Mouse (Mus musculus) heart, adult 8-10 months (tissue): ENCODE measurements around the gene Ldb2. TPM values are rescaled to one million over a fixed set of nuclear protein-coding genes. Genes with fewer than 3 reads are reported as not detected.

Source experiments
- DNase-seq: peaks from one replicate; pipeline ENCODE4 v3.0.0; 2022; ENCODE audit warnings: low spot score
- total RNA-seq, 4 experiments: library from RNA; stranded (reverse); gene quantifications; 2 replicates each; pipeline ENCODE4 v1.2.4; 2022

Ldb2 gene
- total RNA-seq, 4 experiments from 2014 or later, result 5.2 to 8.7 (median 6.9) TPM

DNA sequence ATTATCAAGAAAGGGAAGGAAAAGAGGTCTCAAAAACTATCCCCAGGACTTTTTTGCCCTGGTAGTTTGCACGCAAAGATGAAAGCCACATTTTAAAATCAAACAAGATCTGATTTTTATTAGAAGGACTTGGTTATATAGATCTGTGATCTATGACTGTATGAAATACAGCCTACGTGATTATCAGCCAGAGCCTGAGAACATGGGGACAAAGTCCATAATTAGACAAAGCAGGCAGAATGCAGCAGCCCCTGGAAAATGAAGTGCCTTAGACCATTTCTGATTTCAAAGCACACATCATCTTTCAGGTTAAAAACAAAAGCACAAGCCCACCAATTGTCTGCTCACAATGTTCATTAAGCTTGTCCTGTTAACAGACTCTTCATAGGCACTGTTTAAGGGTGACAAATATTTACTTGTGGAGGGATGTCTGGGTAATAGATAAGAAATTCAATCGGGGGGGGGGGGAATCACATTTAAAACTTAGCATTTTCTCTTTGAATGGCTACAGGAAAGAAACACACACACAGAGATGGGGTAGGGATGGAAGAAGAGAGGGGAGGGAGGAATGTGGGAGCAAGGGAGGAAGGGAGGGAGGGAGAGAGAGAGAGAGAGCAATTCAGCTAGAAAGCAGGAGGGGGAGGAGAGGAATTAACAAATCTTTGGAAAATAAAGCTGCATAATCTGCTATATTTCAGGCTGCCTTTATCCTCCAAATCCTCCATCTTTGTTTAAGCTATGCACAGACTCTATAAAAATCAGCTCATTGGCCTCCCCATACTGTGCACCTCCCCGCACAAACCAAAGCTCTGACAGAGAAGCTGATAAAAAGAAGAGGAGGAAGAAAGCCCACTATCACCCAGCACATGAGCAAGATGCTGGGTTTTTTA is 153.3 kb downstream of the Ldb2 start:
- no peak for DNase-seq

DNA sequence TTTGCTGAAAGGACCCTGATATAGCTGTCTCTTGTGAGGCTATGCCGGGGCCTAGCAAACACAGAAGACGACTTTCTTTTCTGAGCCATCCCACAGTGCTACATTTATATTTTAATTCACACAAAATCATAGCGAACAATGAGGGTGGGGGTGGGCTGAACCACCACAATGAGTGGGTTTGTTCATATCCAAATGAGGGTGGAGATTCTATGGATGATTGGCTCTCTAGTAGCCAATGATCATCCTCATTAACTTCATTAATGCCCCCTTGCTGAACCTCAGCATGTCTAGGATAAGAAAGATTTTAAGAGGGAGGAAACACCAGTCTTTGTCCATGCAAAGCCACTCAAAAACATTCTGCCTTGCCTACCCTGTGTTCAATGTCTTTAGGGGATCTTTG is 156.4 kb downstream of the Ldb2 start:
- no peak for DNase-seq

DNA sequence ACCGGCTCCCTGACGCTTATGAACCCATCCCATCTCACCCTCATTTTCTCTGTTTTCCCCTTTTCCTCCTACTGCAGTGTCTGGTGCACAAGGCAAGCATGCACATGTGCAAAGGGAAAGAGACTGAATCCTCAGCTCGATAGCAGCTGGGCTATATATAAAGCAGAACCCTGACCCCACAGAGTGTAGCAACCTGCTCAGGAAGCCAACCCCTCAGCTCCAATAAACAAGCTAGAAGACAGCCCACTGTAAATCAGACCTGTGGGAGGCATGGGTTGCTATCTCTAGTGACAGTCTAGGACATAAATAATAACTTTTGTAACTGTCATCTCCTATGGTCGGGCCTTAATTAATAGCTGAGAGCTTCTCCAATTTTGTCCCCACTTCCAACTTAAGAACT is 158.4 kb downstream of the Ldb2 start:
- DNase-seq, result no peak

GRCm38 (mm10) chr5:44635546-44635945 is 163.9 kb downstream of the Ldb2 start:
- DNase-seq, result no peak

GRCm38 (mm10) chr5:44629034-44629625 is 170.3 kb downstream of the Ldb2 start:
- no peak for DNase-seq

DNA sequence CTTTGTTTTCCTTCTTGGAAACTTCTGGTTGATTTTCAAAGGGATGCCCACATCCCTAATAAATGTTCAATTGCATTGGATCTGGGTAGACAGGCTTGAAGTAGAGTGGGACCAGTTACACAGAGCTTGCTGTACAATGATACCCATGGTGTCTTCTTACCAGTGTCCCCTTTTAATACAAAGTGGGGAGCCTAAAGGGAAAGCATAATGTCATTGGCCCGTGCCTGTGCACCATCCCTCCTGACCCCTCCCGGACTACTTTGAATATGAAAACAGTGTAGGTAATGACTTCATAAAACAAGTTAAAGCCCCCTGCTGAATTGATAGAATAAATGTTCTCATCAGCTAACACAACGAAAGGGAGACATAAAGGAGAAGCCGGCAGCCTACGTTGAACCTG is 172.0 kb downstream of the Ldb2 start:
- no peak for DNase-seq

DNA sequence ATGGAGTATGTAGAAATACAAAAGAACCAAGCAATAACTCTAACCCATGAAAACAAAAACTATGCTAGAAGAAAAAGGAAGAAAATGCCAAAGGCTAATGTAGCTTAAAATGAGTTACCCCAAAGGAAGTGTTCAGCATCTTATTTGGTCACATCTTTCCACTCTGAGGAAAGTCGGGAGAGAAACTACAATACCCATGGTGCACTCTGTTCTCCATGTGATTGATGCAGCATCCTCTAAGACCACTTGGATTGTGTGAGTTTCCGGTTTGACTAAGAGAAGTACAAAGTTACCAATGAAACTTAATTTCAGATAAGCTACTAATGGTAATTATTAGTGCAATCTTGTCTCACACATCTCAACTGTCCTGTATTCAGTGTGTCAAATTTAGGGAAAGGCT is 172.6 kb downstream of the Ldb2 start:
- no peak for DNase-seq

DNA sequence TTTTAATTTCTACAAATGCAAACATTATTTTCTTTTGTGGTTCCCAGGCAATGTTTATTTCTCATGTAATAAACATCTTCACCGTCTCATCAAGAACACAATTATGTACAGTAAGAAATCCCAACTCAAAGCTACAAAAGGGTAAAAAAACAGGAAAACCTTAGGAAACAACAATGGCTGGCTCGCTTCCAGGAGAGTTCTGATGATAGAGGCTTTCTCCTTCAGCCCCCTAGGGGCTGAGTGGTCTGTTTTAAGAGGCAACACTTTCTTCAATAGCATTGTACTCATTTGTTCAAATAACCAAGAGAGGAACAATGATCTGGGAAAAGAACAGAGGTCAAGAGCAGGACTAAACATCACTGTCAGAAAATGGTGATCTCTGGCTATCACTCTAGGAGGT is 173.4 kb downstream of the Ldb2 start:
- DNase-seq, result peak; percentile 64

DNA sequence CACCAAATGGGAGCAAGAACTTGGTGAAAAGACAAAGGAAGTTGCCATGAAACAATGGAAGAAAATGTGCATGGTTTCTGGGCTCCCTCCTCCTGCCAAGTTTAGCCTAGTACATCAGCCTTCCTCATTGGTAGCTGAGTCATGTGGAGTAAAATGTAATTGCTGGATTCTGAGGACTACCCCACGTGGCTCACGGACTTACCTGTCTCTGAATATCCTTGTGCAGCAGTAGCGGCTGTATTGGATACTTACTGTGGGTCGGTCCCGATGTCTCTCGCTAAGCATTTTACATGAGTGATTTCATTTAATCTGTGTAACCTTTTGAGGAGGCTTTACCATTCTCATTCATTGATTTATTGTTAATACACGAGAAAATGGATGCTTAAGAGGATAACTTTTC is 183.8 kb downstream of the Ldb2 start:
- no peak for DNase-seq

DNA sequence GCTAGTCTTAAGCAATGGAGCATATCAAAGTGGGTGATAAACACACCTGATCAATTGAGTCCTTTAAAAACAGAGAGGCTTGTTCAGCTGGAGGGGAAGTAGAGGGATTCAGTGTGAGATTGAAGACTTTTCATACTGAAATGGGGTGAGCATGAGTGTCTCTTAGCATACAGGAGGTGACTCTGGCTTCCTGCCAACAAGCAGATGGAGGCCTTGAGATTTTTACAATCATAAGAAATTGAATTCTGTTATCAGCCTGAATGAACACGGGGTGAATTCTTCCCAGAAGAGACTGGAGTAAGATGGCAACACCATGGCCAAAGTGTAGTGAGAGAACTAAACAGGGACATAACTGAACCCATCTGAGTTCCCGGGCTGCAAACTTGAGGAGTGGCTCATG is 190.6 kb downstream of the Ldb2 start:
- no peak for DNase-seq

GRCm38 (mm10) chr5:44601340-44601739 is 198.1 kb downstream of the Ldb2 start:
- DNase-seq, result no peak

- DNase-seq, result no peak
These were observed 205.8 kb downstream of the Ldb2 start for GRCm38 (mm10) chr5:44593522-44594218.

GRCm38 (mm10) chr5:44590750-44591149 is 208.7 kb downstream of the Ldb2 start:
- no peak for DNase-seq

DNA sequence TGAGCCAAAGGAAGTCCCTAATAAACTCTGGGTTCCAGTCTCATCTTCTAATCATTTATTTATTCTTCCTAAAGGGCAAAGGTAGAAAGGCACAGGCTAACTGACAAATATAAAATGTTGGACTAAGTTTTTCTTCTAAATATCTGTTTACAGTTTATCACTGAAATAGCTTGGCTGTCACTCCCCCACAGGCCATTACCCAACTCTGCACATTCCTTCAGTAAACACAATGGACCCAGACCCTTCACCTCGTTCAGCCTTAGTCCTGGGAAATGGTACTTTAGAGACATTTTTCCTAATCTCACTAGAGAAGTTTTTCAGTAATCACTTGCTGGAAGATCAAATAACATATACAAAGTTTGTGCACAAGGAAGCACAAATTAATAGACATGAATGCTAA is 210.2 kb downstream of the Ldb2 start:
- no peak for DNase-seq

GRCm38 (mm10) chr5:44586571-44586970 is 212.9 kb downstream of the Ldb2 start:
- DNase-seq, result no peak

DNA sequence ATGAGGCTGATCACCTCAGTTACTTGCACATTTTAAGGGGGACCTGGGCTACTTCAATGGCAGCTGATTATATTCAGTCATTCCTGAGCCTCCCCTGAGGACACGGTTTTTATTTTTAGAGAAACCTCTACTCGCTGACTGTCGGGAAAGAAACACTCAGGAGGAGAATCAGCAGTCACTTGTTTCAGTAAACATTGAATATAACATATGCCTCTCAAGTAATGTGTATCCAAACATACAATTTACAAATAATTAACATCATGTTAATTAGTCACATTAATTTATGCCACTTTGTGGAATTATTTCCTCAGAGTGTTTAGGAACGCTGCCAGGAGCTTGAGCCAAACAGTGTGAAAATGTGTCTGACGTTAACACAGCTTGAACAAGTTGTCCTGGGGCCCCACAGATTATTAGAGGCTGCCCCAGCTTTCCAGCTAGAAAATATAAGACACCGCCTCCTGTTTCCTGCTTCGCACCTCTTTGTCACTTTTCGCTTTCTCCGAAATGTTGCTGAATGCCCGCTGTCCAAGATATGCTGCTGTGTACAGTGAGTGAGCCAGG is 219.5 kb downstream of the Ldb2 start:
- DNase-seq, result no peak

- DNase-seq, result no peak
These were observed 222.7 kb downstream of the Ldb2 start for GRCm38 (mm10) chr5:44576682-44577349.

DNA sequence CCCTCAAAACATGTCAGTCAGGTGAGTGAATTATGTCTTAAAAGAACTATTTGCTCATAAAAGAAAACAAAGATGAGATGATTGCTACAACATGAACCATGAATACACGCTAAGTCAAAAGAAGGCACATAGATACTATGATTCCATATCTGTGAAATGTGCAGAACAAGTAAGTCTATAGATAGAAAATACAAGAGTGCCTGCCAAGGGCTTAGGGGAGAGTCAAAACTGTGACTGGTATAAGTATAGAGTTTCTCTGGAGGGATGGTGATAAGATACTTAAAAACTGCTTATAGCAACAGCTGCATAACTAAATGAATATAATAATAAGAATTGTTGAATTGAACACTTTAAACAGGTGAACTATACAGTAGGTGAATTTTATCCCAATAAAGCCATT is 224.8 kb downstream of the Ldb2 start:
- no peak for DNase-seq

GRCm38 (mm10) chr5:44553765-44554352 is 245.6 kb downstream of the Ldb2 start:
- DNase-seq, result no peak

GRCm38 (mm10) chr5:44553155-44553554 is 246.3 kb downstream of the Ldb2 start:
- DNase-seq, result no peak

GRCm38 (mm10) chr5:44552121-44552520 is 247.4 kb downstream of the Ldb2 start:
- DNase-seq, result peak; percentile 11
